Mouse (Mus musculus) ES-E14 (cell line): Measurements from ENCODE around the gene Zfpm1.

Experiments
- CHD2 ChIP-seq: IDR thresholded peaks from 2 replicates; pipeline ENCODE4 v1.6.1; 2014; ENCODE audit warnings: mild to moderate bottlenecking, low read depth, low read length, inconsistent platforms
- HCFC1 ChIP-seq: IDR thresholded peaks from 2 replicates; pipeline ENCODE4 v1.6.1; 2012; ENCODE audit warnings: low read length, inconsistent platforms, borderline replicate concordance; ENCODE audit not compliant: insufficient read depth

DNA sequence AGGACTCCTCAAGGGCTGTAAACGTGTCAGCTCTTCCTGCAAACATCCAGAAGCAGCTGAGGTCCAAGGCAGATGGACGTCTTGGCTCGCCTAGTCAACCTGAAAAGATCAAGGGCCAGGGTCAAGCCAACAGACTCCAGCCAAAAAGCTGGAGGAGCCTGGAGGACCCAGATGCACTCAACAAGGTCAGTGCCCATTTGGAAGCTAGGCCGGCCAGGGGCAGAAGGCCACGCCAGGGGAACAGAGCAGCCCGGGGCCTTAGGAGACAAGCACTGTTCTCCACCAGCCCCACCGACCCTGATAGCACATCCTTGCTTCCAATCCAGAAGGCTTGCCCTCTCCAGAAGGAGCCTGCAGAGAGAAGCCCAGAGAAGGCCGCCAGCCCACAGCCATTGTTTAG is 16.4 kb upstream of the Zfpm1 start:
- TF ChIP-seq CHD2 (no peak), HCFC1 (no peak)
